Comparison of ENCODE assay signal across 10 mouse cellular contexts in genomic region chr6:84466223-84466622, GRCm38 (mm10).
DNase-seq lines count a peak whose midpoint lies in the region; ATAC-seq lines count a peak whose summit lies in the region.
"Had no signal": no experiment of that assay in that cellular context is flagged by ENCODE, and none has a peak within 500 bp of the region (broad histone marks: within the 10 kb centered on the region; RNA-seq: fewer than 3 reads in every experiment).

No protein-coding gene starts in this region.

- ATAC-seq in erythroblast, adult 5-6 weeks (replicated peaks; ENCODE audit: low FRiP score, poor library complexity, severe bottlenecking): no peak

- peak; percentile 15 for DNase-seq in embryo, embryonic 10 days (ENCODE audit: low spot score)
- no peak for DNase-seq in embryo, embryonic 9.5 days (ENCODE audit: extremely low spot score)
- DNase-seq in right cerebral cortex, postnatal 10 days (ENCODE audit: low spot score in 2 of 2): peak; percentile 46 to 76
- no peak for DNase-seq in right cerebral cortex, postnatal 14 days
- peak; percentile 79 for DNase-seq in layer of hippocampus, adult 9-11 months
- DNase-seq in telencephalon, adult 2 months (ENCODE audit: low read depth, low spot score): peak; percentile 64
- no peak for DNase-seq in adrenal gland, postnatal 36 days
- DNase-seq: kidney, adult 2 months; liver, postnatal 0 days had no signal

Comparison
In these comparisons a context has a peak if more than half of its experiments do, and no peak if none do; other contexts are left out.
1. DNase-seq: peak in embryo, embryonic 10 days (single experiment), right cerebral cortex, postnatal 10 days (2 of 2), layer of hippocampus, adult 9-11 months (single experiment) and telencephalon, adult 2 months (single experiment); none in embryo, embryonic 9.5 days (single experiment), right cerebral cortex, postnatal 14 days (single experiment) and adrenal gland, postnatal 36 days (0 of 2).